Mouse (Mus musculus): ENCODE measurements around the gene Large2. TPM values are rescaled to one million over a fixed set of nuclear protein-coding genes. Genes with fewer than 3 reads are reported as not detected.

Large2 gene
- 11.8 and 13.2 TPM in 2 replicates for polyA plus RNA-seq (2014; fragmentation: Nextera tagmentation; extraction: Ambion mirVana)

GRCm38 (mm10) chr2:92374514-92374913, at the start of gene Large2, which contains the start of gene Pex16:
Gene Large2, minus strand, starts transcription at chr2:92374869.
Gene Pex16, plus strand, starts transcription at chr2:92374676.
- Histone ChIP-seq H3K9me3 (ENCODE audit: control insufficient read depth, low read length) (no peaks in the 10 kb centered on the region), H3K4me2 (ENCODE audit: low read depth, severe bottlenecking) (peak within 1 kb of the TSS; percentile 61), H3K9ac (ENCODE audit: low read length) (peak within 1 kb of the TSS; percentile 49), H3K4me1 (ENCODE audit: control insufficient read depth, insufficient read depth, low read length) (peaks cover 28% of the 10 kb centered on the region), H3K36me3 (ENCODE audit: control insufficient read depth, insufficient read depth, low read length) (no peaks in the 10 kb centered on the region), H3K27me3 (ENCODE audit: control insufficient read depth, insufficient read depth, low read length) (0 out of 2 replicates have a peak, but pooled peaks cover 3% of the 10 kb centered on the region), H3K4me3 (ENCODE audit: low read depth, low read length) (peak within 1 kb of the TSS; percentile 53), H3K27ac (replicated peaks; ENCODE audit: low read depth, low read length) (peak within 1 kb of the TSS; percentile 48)
- ATAC-seq (ENCODE audit: insufficient number of reproducible peaks, low FRiP score, low TSS enrichment, low read depth) (no peak), DNase-seq (ENCODE audit: low spot score) (peak; percentile 59)
- 3% methylated on average over 16 of the region's 16 CpGs for WGBS

DNA sequence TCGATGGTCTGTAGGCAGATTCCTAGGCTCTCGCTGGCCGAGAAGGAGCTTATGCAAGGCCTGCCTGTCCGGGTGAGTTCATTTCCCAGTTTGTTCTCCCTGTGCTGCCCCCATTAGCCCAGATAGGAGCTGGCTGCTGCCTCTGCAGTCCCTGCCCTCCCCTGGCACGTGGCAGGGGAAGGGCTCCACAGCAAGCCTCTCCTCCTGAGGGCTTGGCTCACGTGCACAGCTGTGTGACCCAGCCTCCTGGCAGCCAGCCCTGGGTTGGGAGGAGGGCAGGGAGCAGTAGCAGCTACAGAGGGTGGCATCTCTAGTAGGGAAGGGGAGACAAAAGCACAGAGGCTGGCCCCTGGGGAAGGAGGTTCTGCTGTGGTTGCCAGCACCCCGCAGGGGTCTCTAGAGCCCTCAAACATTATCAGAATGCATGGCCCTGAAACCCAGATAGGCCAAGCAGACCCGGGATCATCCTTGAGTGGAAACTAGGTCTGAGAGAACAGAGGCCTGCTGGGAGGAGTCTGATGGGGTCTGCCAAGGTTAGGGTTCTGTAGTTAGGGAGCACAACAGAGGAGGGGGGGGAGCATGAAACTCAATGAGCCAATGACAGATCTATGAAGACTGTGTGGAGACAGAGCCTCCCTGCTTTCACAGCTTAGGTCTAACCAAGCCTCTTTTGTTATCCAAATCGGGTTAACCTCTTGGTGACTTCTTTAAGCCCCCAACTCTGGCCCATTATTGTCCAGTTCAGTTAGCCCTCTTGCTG, 49.2 kb upstream of the Large2 start:
- 86% methylated on average over 9 of the region's 9 CpGs for WGBS
- H3K4me2 ChIP-seq (ENCODE audit: low read depth, severe bottlenecking), result no peak overlapping the region

GRCm38 (mm10) chr2:92423156-92423555, 48.5 kb upstream of the Large2 start:
- H3K4me2 ChIP-seq (ENCODE audit: low read depth, severe bottlenecking), result no peak overlapping the region
- no peaks in the 10 kb centered on the region for H3K9me3 ChIP-seq (ENCODE audit: control insufficient read depth, low read length)
- no peak for DNase-seq (ENCODE audit: low spot score)
- no peak for ATAC-seq (ENCODE audit: insufficient number of reproducible peaks, low FRiP score, low TSS enrichment, low read depth)
- no peaks in the 10 kb centered on the region for H3K27me3 ChIP-seq (ENCODE audit: control insufficient read depth, insufficient read depth, low read length)
- no peaks in the 10 kb centered on the region for H3K4me1 ChIP-seq (ENCODE audit: control insufficient read depth, insufficient read depth, low read length)
- 92% methylated on average over 9 of the region's 9 CpGs for WGBS
- H3K9ac ChIP-seq (ENCODE audit: low read length), result no peak overlapping the region
- H3K4me3 ChIP-seq (ENCODE audit: low read depth, low read length), result no peak overlapping the region
- no peak overlapping the region for H3K27ac ChIP-seq (replicated peaks; ENCODE audit: low read depth, low read length)
- H3K36me3 ChIP-seq (ENCODE audit: control insufficient read depth, insufficient read depth, low read length), result no peaks in the 10 kb centered on the region

More for the DNA sequence above, 49.2 kb upstream of the Large2 start:
- Histone ChIP-seq H3K36me3 (ENCODE audit: control insufficient read depth, insufficient read depth, low read length) (no peaks in the 10 kb centered on the region; the same call in 1 of the 2 replicates), H3K27me3 (ENCODE audit: control insufficient read depth, insufficient read depth, low read length) (no peaks in the 10 kb centered on the region), H3K9me3 (ENCODE audit: control insufficient read depth, low read length) (no peaks in the 10 kb centered on the region), H3K27ac (replicated peaks; ENCODE audit: low read depth, low read length) (no peak overlapping the region), H3K4me1 (ENCODE audit: control insufficient read depth, insufficient read depth, low read length) (no peaks in the 10 kb centered on the region), H3K4me3 (ENCODE audit: low read depth, low read length) (no peak overlapping the region), H3K9ac (ENCODE audit: low read length) (no peak overlapping the region)
- ATAC-seq (ENCODE audit: insufficient number of reproducible peaks, low FRiP score, low TSS enrichment, low read depth) (no peak), DNase-seq (ENCODE audit: low spot score) (no peak)

GRCm38 (mm10) chr2:92422388-92423135, 47.9 kb upstream of the Large2 start:
- Histone ChIP-seq H3K36me3 (ENCODE audit: control insufficient read depth, insufficient read depth, low read length) (no peaks in the 10 kb centered on the region), H3K9ac (ENCODE audit: low read length) (no peak overlapping the region), H3K9me3 (ENCODE audit: control insufficient read depth, low read length) (no peaks in the 10 kb centered on the region), H3K27ac (replicated peaks; ENCODE audit: low read depth, low read length) (no peak overlapping the region), H3K27me3 (ENCODE audit: control insufficient read depth, insufficient read depth, low read length) (no peaks in the 10 kb centered on the region), H3K4me3 (ENCODE audit: low read depth, low read length) (no peak overlapping the region), H3K4me1 (ENCODE audit: control insufficient read depth, insufficient read depth, low read length) (no peaks in the 10 kb centered on the region), H3K4me2 (ENCODE audit: low read depth, severe bottlenecking) (no peak overlapping the region)
- WGBS, result 82% methylated on average over 10 of the region's 10 CpGs
- ATAC-seq (ENCODE audit: insufficient number of reproducible peaks, low FRiP score, low TSS enrichment, low read depth) (no peak), DNase-seq (ENCODE audit: low spot score) (peak; percentile 22)

GRCm38 (mm10) chr2:92421723-92422387, 47.2 kb upstream of the Large2 start:
- Histone ChIP-seq H3K27ac (replicated peaks; ENCODE audit: low read depth, low read length) (no peak overlapping the region), H3K4me2 (ENCODE audit: low read depth, severe bottlenecking) (no peak overlapping the region), H3K4me1 (ENCODE audit: control insufficient read depth, insufficient read depth, low read length) (no peaks in the 10 kb centered on the region), H3K9me3 (ENCODE audit: control insufficient read depth, low read length) (no peaks in the 10 kb centered on the region), H3K27me3 (ENCODE audit: control insufficient read depth, insufficient read depth, low read length) (no peaks in the 10 kb centered on the region), H3K9ac (ENCODE audit: low read length) (no peak overlapping the region; the same call in 1 of the 2 replicates), H3K36me3 (ENCODE audit: control insufficient read depth, insufficient read depth, low read length) (no peaks in the 10 kb centered on the region), H3K4me3 (ENCODE audit: low read depth, low read length) (no peak overlapping the region)
- ATAC-seq (ENCODE audit: insufficient number of reproducible peaks, low FRiP score, low TSS enrichment, low read depth) (no peak), DNase-seq (ENCODE audit: low spot score) (no peak)
- 90% methylated on average over 7 of the region's 7 CpGs for WGBS

DNA sequence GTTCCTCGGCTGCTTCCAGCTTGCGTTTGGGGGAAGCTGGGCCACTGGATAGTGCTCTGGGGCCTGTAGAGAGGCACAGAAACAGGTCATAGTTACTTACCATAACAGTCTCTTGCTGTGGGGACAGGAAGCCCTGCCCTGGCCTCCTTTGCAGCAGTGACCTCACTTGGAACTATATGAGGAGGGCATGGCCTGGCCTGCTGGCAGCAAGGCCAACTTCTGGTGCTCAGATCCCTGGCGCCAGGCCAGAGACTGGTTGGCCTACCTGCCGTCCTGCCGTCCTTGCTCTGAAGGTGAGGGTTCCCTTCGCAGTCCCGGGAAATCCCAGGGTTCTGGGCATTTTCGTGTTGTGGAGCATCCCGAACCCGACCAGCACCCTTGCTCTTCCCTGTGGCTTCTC, 37.0 kb upstream of the Large2 start:
- Histone ChIP-seq H3K27me3 (ENCODE audit: control insufficient read depth, insufficient read depth, low read length) (no peaks in the 10 kb centered on the region), H3K36me3 (ENCODE audit: control insufficient read depth, insufficient read depth, low read length) (peaks cover 36% of the 10 kb centered on the region), H3K4me2 (ENCODE audit: low read depth, severe bottlenecking) (no peak overlapping the region), H3K9me3 (ENCODE audit: control insufficient read depth, low read length) (no peaks in the 10 kb centered on the region), H3K27ac (replicated peaks; ENCODE audit: low read depth, low read length) (no peak overlapping the region), H3K9ac (ENCODE audit: low read length) (no peak overlapping the region), H3K4me3 (ENCODE audit: low read depth, low read length) (no peak overlapping the region), H3K4me1 (ENCODE audit: control insufficient read depth, insufficient read depth, low read length) (no peaks in the 10 kb centered on the region)
- WGBS, result 94% methylated on average over 10 of the region's 10 CpGs
- DNase-seq (ENCODE audit: low spot score) (no peak), ATAC-seq (ENCODE audit: insufficient number of reproducible peaks, low FRiP score, low TSS enrichment, low read depth) (no peak)

DNA sequence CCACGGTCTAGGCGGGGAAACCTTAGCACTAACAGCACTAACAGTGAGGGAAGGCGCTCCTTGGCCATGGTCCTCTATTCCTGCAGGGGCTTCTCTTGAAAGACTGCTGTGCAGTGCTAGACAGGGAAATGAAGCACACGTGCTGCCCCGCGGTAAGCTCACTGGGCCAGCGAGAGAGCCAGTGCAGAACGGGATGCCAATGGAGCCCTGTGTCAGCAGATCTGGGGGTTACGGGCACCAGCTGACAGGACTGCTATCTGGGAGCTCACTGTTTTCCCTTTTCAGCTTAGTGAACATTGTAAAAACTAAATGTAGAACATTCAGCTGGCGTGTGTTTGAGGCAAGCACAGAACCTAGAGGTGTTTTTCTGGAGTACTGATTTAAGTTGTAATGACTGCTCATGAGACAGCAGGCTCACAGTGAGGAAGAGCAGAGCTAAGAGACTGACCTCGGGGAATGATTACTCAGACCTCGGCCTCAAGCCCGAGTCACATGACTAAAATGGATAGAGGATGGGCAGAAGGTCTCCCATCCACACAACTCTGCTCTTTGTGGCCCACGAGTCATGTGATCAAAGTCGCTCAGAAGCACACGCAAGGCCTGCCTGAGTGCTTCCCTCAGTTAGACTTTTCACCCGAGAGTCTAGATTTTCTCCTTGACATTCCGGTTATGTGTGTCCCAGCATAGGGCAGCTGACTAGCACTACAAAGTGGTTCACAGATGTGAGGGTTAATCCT, 33.8 kb upstream of the Large2 start:
- 91% methylated on average over 18 of the region's 18 CpGs for WGBS
- DNase-seq (ENCODE audit: low spot score), result no peak
- H3K36me3 ChIP-seq (ENCODE audit: control insufficient read depth, insufficient read depth, low read length), result peaks cover 30% of the 10 kb centered on the region; the same call in 1 of the 2 replicates

More for the DNA sequence above, 33.8 kb upstream of the Large2 start:
- Histone ChIP-seq H3K4me2 (ENCODE audit: low read depth, severe bottlenecking) (no peak overlapping the region), H3K27me3 (ENCODE audit: control insufficient read depth, insufficient read depth, low read length) (no peaks in the 10 kb centered on the region), H3K4me1 (ENCODE audit: control insufficient read depth, insufficient read depth, low read length) (no peaks in the 10 kb centered on the region), H3K4me3 (ENCODE audit: low read depth, low read length) (no peak overlapping the region), H3K27ac (replicated peaks; ENCODE audit: low read depth, low read length) (no peak overlapping the region), H3K9me3 (ENCODE audit: control insufficient read depth, low read length) (no peaks in the 10 kb centered on the region), H3K9ac (ENCODE audit: low read length) (no peak overlapping the region)
- no peak for ATAC-seq (ENCODE audit: insufficient number of reproducible peaks, low FRiP score, low TSS enrichment, low read depth)

Data from limb, embryonic 11.5 days (tissue).